24 mouse cellular contexts compared by ENCODE assay signal in the genomic region with DNA sequence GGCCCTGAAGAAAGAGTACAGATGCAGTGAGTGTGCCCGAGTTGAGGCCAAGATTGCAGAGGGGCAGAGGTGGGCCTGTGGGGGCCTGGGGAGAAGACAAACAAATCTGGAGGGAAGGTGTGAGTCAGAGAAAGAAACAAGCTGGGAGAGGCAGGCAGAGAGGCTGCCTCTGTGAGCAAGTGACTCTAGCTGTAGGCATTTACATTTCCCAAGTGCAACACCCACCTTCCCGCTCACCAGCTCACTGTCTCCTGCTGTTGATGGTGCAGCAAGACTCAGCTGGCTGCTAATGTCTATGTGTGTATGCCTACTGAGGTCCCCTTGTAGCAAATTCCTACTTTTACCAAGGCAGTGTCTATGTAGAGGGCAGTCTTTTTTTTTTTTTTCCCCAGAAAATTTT. TPM values are rescaled to one million over a fixed set of nuclear protein-coding genes. Genes with fewer than 3 reads are reported as not detected.
DNase-seq lines count a peak whose midpoint lies in the region; ATAC-seq and TF ChIP-seq lines count a peak whose summit lies in the region.
"Had no signal": no experiment of that assay in that cellular context is flagged by ENCODE, and none has a peak within 500 bp of the region (broad histone marks: within the 10 kb centered on the region; RNA-seq: fewer than 3 reads in every experiment).

No protein-coding gene starts in this region.

- peak; percentile 21 for DNase-seq in layer of hippocampus, adult 11-12 months (ENCODE audit: low spot score)
- DNase-seq in layer of hippocampus, postnatal 25 days (ENCODE audit: extremely low spot score in 1 of 2, low spot score in 1 of 2): no peak
- DNase-seq in NIH3T3 (ENCODE audit: low read depth): peak; percentile 77
- peak; percentile 55 to 73 for DNase-seq in frontal cortex, postnatal 36 days (ENCODE audit: low spot score in 2 of 2)
- peak; percentile 68 to 69 for DNase-seq in right cerebral cortex, adult 2 months (ENCODE audit: low spot score in 2 of 2)
- DNase-seq in lung, postnatal 0 days (ENCODE audit: low spot score): no peak
- DNase-seq: adrenal gland, adult 8-10 months; B cell, adult 2 months; cerebellum, postnatal 10 days; gastrocnemius, postnatal 10 days; heart, adult 18-20 months; kidney, adult 18-20 months; kidney, postnatal 14 days; thymus, postnatal 14 days had no signal

- TF ChIP-seq CTCF in lung, postnatal 0 days (IDR thresholded peaks at IDR 0.05): no peak

- TF ChIP-seq EP300 in lung, postnatal 0 days (IDR thresholded peaks at IDR 0.05): no peak

- no peak overlapping the region for H3K9ac ChIP-seq in forebrain, embryonic 13.5 days
- H3K9ac ChIP-seq in forebrain, embryonic 16.5 days (replicated peaks; ENCODE audit: low read depth, low read length): no peak overlapping the region
- no peak overlapping the region for H3K9ac ChIP-seq in lung, postnatal 0 days (replicated peaks; ENCODE audit: low read depth)
- H3K9ac ChIP-seq: embryonic facial prominence, embryonic 12.5 days; liver, embryonic 14.5 days; lung, embryonic 15.5 days had no signal

- no peaks in the 10 kb centered on the region for H3K36me3 ChIP-seq in forebrain, embryonic 13.5 days (ENCODE audit: poor library complexity, severe bottlenecking)
- no peaks in the 10 kb centered on the region for H3K36me3 ChIP-seq in forebrain, embryonic 16.5 days (ENCODE audit: control insufficient read depth, insufficient read depth)
- H3K36me3 ChIP-seq in lung, postnatal 0 days (ENCODE audit: insufficient read depth, low read length): no peaks in the 10 kb centered on the region
- H3K36me3 ChIP-seq: embryonic facial prominence, embryonic 12.5 days; lung, embryonic 15.5 days; midbrain, embryonic 10.5 days had no signal

- ATAC-seq in forebrain, embryonic 13.5 days: no peak
- ATAC-seq in forebrain, embryonic 16.5 days: no peak
- no peak for ATAC-seq in lung, postnatal 0 days
- ATAC-seq: forebrain, embryonic 14.5 days had no signal

- H3K27me3 ChIP-seq in forebrain, embryonic 13.5 days: no peaks in the 10 kb centered on the region
- H3K27me3 ChIP-seq in forebrain, embryonic 16.5 days (replicated peaks; ENCODE audit: control insufficient read depth, insufficient read depth, low read length): no peaks in the 10 kb centered on the region
- H3K27me3 ChIP-seq in lung, postnatal 0 days (replicated peaks; ENCODE audit: insufficient read depth, low read length): no peaks in the 10 kb centered on the region
- H3K27me3 ChIP-seq: embryonic facial prominence, embryonic 12.5 days; lung, embryonic 15.5 days had no signal

- no peak overlapping the region for H3K27ac ChIP-seq in forebrain, embryonic 13.5 days
- no peak overlapping the region for H3K27ac ChIP-seq in forebrain, embryonic 16.5 days (ENCODE audit: low read length)
- H3K27ac ChIP-seq in lung, postnatal 0 days (ENCODE audit: low read length): no peak overlapping the region
- H3K27ac ChIP-seq: embryonic facial prominence, embryonic 12.5 days; liver, embryonic 14.5 days; lung, embryonic 15.5 days; macrophage; midbrain, embryonic 10.5 days; stomach, postnatal 0 days had no signal

- H3K9me3 ChIP-seq in forebrain, embryonic 13.5 days (replicated peaks): no peaks in the 10 kb centered on the region
- H3K9me3 ChIP-seq in forebrain, embryonic 16.5 days (ENCODE audit: control insufficient read depth, low read length): no peaks in the 10 kb centered on the region
- no peaks in the 10 kb centered on the region for H3K9me3 ChIP-seq in lung, postnatal 0 days (ENCODE audit: low read length)
- H3K9me3 ChIP-seq: embryonic facial prominence, embryonic 12.5 days; lung, embryonic 15.5 days; midbrain, embryonic 10.5 days had no signal

- 91% methylated on average over 2 of the region's 2 CpGs for WGBS in forebrain, embryonic 13.5 days
- WGBS in forebrain, embryonic 16.5 days: 80% methylated on average over 2 of the region's 2 CpGs
- 41% methylated on average over 2 of the region's 2 CpGs for WGBS in lung, postnatal 0 days

- H3K4me2 ChIP-seq in forebrain, embryonic 13.5 days: no peak overlapping the region
- H3K4me2 ChIP-seq in forebrain, embryonic 16.5 days (ENCODE audit: low read length): no peak overlapping the region
- no peak overlapping the region for H3K4me2 ChIP-seq in lung, postnatal 0 days (replicated peaks; ENCODE audit: low read depth, low read length)
- H3K4me2 ChIP-seq: embryonic facial prominence, embryonic 12.5 days; lung, embryonic 15.5 days had no signal

- no peak overlapping the region for H3K4me3 ChIP-seq in forebrain, embryonic 13.5 days
- H3K4me3 ChIP-seq in forebrain, embryonic 16.5 days (replicated peaks; ENCODE audit: low read length): no peak overlapping the region
- H3K4me3 ChIP-seq in lung, postnatal 0 days (ENCODE audit: low read depth, low read length): no peak overlapping the region
- H3K4me3 ChIP-seq: embryonic facial prominence, embryonic 12.5 days; erythroblast, embryonic 14.5 days; lung, embryonic 15.5 days; midbrain, embryonic 10.5 days had no signal

- H3K4me1 ChIP-seq in forebrain, embryonic 13.5 days: no peaks in the 10 kb centered on the region
- no peaks in the 10 kb centered on the region for H3K4me1 ChIP-seq in forebrain, embryonic 16.5 days (replicated peaks; ENCODE audit: control insufficient read depth, insufficient read depth, low read length)
- no peaks in the 10 kb centered on the region for H3K4me1 ChIP-seq in lung, postnatal 0 days (ENCODE audit: insufficient read depth, low read depth, low read length)
- H3K4me1 ChIP-seq: embryonic facial prominence, embryonic 12.5 days; lung, embryonic 15.5 days had no signal

RNA-seq across cellular contexts. Expression of a gene that starts 58.2 kb away (rescaled TPM):
- 100 to 1,000 TPM; 169 to 176 TPM for total RNA-seq in layer of hippocampus, postnatal 25 days (2021)
- 86.2 and 89.5 TPM in 2 replicates for polyA plus RNA-seq in forebrain, embryonic 13.5 days (2015; fragmentation: Nextera tagmentation; extraction: Ambion mirVana)
- polyA plus RNA-seq in forebrain, embryonic 16.5 days (2015; fragmentation: Nextera tagmentation; extraction: Ambion mirVana): 80.3 and 85.8 TPM in 2 replicates
- 42.7 and 46.5 TPM in 2 replicates for polyA plus RNA-seq in lung, postnatal 0 days (2015; fragmentation: Nextera tagmentation; extraction: Ambion mirVana)

Comparison
In these comparisons a context has a peak if more than half of its experiments do, and no peak if none do; other contexts are left out.
1. DNase-seq: peak in layer of hippocampus, adult 11-12 months (single experiment), NIH3T3 (single experiment), frontal cortex, postnatal 36 days (2 of 2) and right cerebral cortex, adult 2 months (2 of 2); none in layer of hippocampus, postnatal 25 days (0 of 2) and lung, postnatal 0 days (single experiment).